Mouse (Mus musculus): Measurements from ENCODE around the gene Prss38.

Prss38 gene

DNA sequence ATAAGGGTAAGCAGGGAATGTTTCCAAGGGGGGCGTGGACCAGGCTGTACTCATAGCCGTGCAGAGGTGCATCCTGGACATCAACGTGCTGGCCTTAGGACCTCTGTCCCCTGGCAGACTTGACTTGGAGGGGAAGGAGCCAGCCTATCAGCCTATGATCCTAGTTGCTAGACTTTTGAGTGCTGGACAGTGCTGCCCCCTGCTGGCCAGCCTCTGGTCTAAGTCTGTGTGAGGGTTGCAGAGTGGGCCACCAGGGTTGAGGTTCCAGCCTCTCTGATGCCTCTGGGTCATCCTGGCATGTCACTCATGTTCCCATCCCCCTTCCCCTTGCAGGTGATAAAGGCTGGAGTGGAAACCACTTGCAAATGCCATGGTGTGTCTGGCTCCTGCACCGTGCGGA is 44.9 kb downstream of the Prss38 start:
- in situ Hi-C loops (cut with MboI, MseI): loop anchor here in 1 of 2 experiments (10.0 kb wide), 1 partner anchor 664 kb away; no protein-coding TSS in a partner anchor

DNA sequence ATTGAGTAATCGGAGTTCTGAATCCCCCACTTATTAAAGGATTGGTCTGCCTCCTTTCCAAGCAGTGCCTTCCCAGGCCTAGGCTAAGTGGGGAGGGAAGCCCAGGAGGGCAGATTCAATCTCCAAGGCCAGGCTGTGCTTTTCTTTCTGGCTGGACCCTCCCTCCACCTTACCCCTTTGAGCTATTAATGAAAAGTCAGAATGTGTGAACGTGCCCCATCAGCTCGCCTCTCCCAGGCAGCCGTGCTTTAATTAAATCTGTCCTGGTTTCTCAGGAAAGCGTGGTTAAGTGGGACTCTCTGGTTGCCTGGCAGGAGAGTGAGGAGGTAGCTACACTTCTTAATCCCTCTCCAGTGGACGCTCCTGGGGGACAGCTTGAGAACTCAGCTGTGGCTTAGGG is 45.8 kb downstream of the Prss38 start:
- in situ Hi-C loops (cut with MboI, MseI): loop anchor here in 1 of 2 experiments (10.0 kb wide), 1 partner anchor 665 kb away; no protein-coding TSS in a partner anchor

DNA sequence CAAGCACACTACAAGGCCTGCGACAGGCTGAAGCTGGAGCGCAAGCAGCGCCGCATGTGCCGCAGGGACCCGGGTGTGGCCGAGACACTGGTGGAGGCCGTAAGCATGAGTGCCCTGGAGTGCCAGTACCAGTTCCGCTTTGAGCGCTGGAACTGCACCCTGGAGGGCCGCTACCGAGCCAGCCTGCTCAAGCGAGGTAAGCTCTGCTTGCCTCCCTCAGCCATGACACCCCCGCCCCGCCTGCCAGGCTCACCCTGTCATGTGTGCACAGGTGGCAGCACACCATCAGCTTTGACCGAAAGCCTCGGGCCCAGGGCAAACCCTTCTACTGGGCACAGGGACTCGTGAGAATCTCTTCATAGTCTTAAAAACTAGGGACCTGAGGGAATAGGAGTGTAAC is 47.8 kb downstream of the Prss38 start:
- in situ Hi-C loops (cut with MboI, MseI): no loop called here

DNA sequence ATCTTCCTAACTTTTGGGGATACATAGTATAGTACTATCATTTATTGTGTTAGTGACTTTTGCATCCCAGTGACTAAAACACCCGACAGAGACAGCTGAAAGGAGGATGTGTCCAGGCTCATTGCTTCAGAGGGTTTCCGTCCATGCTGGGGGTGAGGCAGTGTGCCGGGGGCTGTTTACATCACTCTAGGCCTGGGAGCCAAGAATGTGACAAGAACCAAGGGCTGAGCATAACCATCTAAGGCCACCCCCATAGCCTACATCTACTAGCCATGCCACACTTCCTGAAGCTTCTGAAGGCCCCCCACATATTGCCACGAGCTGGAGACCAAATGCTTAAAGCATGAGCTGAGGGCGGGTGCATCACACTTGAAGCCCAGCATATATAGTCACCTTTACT is 50.7 kb downstream of the Prss38 start:
- in situ Hi-C loops (cut with MboI, MseI): no loop called here

DNA sequence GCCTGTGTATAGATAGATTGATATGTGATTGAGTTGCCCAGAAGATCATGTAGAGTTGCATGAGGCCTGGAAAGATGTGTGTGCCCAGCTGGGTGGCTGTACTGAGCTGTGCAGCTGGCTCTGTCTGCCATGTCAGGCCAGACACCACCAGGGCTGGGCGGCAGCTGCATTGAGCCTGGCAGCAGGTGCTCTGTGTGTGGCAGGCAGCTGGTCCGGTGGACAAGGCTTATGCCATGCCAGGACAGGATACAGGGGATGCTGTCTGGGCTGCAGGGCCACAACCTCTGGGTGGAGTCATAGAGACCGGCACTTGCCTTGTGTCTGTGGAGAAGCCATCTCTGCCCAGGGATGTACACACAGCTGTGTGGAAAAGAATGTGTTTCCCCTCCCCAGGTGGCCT is 52.5 kb downstream of the Prss38 start:
- in situ Hi-C loops (cut with MboI, MseI): no loop called here

All from T-helper 17 cell (primary cell).